Mouse (Mus musculus) gastrocnemius, postnatal 10 days (tissue): Measurements from ENCODE around the gene Rplp2. TPM values are rescaled to one million over a fixed set of nuclear protein-coding genes. Genes with fewer than 3 reads are reported as not detected.
"Not testable (repeated sequence)": the region's sequence is repeated elsewhere in the genome, so short reads cannot be mapped to it uniquely, and the experiment has no call there.

ENCODE experiments used
- DNase-seq: peaks from one replicate; pipeline ENCODE4 v3.0.0; 2021; ENCODE audit warnings: mixed read lengths
- total RNA-seq, 2 experiments: library from RNA; stranded (reverse); gene quantifications; 2 replicates each; pipeline ENCODE4 v1.2.3; 2021

The Rplp2 gene
- total RNA-seq, 2 experiments from 2014 or later = 886 to 1,008 TPM

DNA sequence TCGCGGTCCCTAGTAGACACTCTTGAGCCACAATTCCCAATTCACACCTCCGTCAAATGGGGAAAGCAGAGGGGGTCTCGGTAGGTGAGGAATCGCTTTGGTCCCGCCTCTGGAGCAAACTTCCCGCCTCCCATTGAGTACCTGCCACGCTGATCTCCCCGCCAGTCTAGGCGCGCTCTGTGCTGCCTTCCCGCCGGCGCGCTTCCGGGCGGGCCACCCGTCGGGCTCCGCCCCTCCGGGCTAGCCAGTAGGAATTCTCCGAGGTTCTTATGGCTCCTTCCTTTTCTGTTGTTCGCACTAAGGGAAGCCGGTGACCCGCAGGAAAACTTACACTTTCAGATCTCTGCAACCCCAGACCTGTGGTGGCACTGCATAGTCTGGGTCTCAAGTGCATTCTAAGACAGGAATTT lies 3.3 kb upstream of the Rplp2 start, which contains the start of gene Pidd1:
Gene Pidd1, minus strand, starts transcription at position 198 of the 410 bp plus-strand sequence.
- peak; percentile 60 for DNase-seq

- DNase-seq = not testable (repeated sequence)
Measured at GRCm38 (mm10) chr7:141446374-141446773, 796 bp upstream of the Rplp2 start.

- DNase-seq = no peak
Measured at GRCm38 (mm10) chr7:141451928-141452327, 4.8 kb downstream of the Rplp2 start.

DNA sequence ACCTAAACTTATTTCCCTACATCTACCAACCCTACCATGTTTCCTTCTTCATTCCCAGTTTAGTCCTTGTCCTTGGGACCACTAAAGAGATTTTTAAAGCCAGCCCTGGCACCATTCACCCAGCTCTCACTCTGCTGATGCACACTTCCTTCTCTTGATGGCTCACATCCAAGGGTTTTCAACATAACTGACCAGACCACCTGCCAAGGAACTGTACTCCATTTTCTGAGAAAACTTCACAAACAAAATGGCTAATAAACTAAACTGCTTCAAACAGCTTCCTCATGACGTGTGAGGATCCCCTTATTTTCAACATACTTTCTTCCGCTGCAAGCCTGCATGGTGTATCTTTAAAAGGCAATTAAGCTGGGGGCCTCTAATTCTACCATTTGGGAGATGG lies 6.5 kb downstream of the Rplp2 start:
- no peak for DNase-seq

DNA sequence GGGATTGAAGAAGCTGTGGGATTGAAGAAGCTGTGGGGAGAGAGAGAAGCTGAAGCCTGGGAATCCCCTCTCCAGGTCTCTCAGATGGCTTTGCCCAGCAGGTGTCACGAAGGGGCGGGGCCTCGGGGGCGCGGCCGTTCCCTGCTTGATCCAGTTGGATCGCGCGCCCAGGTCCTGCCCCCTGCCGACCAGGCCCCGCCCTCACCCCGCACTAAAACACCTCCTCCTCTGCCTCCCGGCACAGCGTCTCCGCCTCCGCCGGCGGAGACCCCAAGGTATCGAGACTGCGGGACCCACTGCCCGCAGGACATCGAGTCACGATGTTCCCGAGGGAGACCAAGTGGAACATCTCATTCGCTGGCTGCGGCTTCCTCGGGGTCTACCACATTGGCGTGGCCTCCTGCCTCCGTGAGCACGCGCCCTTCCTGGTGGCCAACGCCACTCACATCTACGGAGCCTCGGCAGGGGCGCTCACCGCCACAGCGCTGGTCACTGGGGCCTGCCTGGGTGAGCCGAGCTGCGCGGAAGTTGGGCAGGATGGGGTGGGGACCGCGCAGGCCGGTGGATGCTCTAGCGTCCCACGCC lies 7.9 kb downstream of the Rplp2 start, which contains the start of gene Pnpla2:
Gene Pnpla2, plus strand, starts transcription at position 232 of the 585 bp plus-strand sequence.
- DNase-seq = peak; percentile 97

DNA sequence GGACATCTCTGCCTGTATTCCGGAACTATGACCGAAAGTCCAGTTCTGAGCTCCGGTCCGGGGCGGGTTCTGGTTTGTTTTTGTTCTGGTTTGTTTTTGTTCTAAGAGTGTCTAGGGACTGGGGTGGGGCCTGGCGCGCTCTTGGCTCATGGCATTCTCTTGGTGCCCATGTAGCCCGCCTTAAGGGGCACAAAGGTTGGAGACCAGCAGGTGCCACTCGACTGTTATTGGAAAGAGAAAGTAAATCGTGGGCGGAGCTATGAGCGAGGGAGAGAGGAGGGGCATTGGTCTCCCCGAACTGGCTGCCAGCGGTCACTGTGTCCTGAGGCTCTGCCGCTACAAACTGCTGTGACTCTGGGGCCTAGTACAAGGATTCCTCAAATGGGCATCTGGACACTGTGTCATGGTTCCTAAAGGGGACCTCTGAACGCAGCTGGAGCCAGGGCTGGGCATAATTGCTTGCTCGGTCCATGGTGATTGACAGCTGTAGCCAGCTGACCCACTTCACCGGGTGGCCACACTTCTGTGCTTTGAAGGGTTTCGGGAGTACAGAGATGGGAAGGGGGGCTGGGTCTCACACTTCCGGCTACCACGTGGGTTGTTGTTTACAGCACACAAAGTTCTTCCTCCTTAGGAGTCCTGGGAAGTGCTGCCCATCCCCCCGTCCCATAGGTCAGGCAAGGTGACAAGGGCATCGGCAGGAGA lies 8.6 kb downstream of the Rplp2 start:
- DNase-seq = peak; percentile 56

DNA sequence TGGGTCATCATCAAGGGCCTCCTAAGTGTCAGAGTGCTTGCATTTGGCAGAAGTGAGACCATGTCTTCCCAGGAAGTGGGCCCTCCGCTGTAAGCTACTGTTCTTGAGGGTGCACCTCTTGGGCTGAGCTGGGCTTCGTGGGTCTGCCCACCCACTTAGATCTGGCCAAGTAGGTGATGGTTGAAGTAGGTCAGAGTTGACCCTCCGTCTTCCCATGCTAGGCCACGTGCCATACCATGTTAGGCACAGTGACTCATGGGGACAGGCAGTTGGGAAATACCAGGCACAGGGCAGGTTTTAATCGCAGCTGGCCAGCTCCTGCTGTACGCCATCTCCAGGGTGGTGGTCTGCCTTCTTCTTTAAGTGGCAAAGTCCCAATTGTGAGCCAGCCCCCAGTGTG lies 9.6 kb downstream of the Rplp2 start:
- DNase-seq = peak; percentile 16

DNA sequence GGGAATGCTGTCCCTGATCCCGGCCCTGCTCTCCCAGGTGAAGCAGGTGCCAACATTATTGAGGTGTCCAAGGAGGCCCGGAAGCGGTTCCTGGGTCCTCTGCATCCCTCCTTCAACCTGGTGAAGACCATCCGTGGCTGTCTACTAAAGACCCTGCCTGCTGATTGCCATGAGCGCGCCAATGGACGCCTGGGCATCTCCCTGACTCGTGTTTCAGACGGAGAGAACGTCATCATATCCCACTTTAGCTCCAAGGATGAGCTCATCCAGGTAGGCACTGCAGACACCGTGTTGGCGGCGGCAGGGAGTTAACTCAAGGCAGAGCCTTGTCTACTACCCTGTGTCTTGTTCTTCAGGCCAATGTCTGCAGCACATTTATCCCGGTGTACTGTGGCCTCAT lies 10.1 kb downstream of the Rplp2 start:
- no peak for DNase-seq

- peak; percentile 69 for DNase-seq
Measured at GRCm38 (mm10) chr7:141457986-141458660, 11.0 kb downstream of the Rplp2 start.

GRCm38 (mm10) chr7:141458661-141459060 lies 11.5 kb downstream of the Rplp2 start:
- no peak for DNase-seq

GRCm38 (mm10) chr7:141459301-141459711 lies 12.1 kb downstream of the Rplp2 start:
- DNase-seq = peak; percentile 27

DNA sequence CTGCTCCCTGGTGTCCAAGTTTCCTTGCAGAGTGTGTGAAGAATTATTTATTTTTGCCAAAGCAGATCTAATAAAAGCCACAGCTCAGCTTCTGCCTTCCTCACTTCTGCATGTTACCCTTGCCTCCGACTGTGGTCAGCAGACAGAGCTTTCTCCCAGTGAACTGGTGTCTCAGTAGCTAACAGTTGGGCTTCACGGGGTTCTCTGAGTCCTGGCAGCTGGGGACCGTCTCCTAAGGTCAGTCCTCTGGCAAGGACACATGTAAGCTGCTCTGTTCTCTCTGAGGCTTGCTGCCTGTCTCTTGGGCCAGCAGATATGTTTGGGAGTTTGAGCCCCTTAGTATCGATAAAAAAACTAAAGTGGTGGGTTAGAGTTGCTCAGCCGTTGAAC lies 12.8 kb downstream of the Rplp2 start:
- DNase-seq = no peak

DNA sequence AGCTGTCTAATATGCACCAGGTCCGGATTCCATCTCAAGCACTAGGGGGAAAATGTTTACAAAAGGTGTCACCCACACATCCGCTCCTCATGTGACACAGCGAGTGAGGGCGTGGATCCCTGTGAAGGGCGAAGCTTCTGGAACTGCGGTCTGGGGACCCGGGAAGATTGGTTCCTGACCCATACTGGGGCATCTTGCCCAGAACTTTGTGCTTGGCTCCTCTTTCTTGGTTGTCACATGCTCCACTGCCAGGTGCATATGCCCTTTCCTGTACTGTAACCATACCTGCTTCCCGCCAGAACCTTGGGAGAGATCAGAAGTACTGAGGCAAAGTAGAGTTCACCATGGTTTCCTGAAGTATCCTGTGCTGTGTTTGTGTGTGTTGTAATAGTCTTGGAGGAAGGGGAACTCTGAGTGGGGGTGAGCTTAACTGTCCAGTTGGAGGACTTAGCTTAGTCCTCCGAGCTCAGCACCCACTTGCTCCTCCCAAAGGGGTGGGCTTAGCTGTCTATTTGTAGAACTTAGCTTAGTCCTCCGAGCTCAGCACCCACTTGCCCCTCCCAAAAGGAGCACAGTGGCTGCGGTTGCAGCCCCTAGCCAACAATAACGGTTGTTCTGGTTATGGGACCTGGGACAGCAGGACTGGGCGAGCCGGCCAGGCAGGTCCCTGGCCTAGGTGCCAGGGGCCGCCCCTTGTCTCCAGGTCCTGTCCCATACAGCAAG lies 13.4 kb downstream of the Rplp2 start, which contains the start of gene Cracr2b:
Gene Cracr2b, plus strand, starts transcription at position 704 of the 723 bp plus-strand sequence.
- DNase-seq = peak; percentile 29

GRCm38 (mm10) chr7:141461521-141462332 lies 14.6 kb downstream of the Rplp2 start:
- peak; percentile 43 for DNase-seq

- peak; percentile 34 for DNase-seq
Measured at GRCm38 (mm10) chr7:141462333-141462821, 15.2 kb downstream of the Rplp2 start.

GRCm38 (mm10) chr7:141463824-141464602 lies 16.8 kb downstream of the Rplp2 start:
- no peak for DNase-seq

GRCm38 (mm10) chr7:141464603-141465201 lies 17.5 kb downstream of the Rplp2 start:
- peak; percentile 27 for DNase-seq

DNA sequence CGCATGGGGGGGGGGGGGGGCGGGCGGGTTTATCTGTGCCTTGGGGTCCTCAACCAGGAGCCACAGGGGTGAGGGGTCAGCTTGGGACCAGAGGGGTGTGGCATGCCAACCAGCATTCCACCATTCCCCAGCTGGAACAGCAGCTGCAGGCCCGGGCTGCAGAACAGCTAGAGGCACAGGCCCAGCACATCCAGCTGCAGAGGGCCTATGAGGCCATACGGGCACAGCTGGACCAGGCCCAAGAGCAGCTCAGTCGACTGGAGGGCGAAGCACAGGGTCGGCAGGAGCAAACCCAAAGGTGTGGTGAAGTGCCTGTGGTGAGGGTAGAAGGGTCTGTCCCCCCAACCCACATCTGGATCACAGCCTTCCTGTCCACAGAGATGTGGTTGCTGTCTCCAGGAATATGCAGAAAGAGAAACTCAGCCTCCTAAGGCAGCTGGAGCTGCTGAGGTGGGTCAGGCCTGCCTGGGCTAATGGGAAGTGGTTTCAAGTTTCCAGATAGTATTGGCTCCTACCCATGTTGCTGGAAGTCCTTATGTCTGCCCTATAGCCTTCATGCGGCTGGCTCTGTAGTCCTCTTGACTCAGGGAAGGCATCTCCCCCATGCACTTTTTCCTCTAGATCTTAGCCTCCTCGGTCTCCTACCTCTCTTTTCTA lies 18.3 kb downstream of the Rplp2 start:
- peak; percentile 54 for DNase-seq

GRCm38 (mm10) chr7:141466045-141466394 lies 18.9 kb downstream of the Rplp2 start:
- peak; percentile 39 for DNase-seq
